Mouse (Mus musculus) liver, adult 2 months (tissue): ENCODE measurements at regions not wholly inside any gene's neighbourhood (a gene's known extent, or its start where the extent isn't known, plus 50 kb on each side); places are given as distances from the start of the nearest gene placed in this dataset.

ENCODE experiments used
- DNase-seq: peaks from one replicate; pipeline ENCODE4 v3.0.0-alpha.2; 2011; ENCODE audit warnings: low read depth, low spot score; ENCODE audit errors: extremely low read depth
- H3K27ac ChIP-seq: fragments of 200-500 bp; replicated peaks from 2 replicates; pipeline ENCODE4 v1.5.1; 2012; ENCODE audit warnings: low read depth, mild to moderate bottlenecking, control low read depth, inconsistent platforms, low read length; ENCODE audit not compliant: insufficient read depth
- H3K27me3 ChIP-seq: fragments of 200-500 bp; 2 replicates; pipeline ENCODE4 v1.6.1; 2012; ENCODE audit warnings: mild to moderate bottlenecking, moderate library complexity, low read length, inconsistent platforms; ENCODE audit not compliant: control insufficient read depth, insufficient read depth
- H3K36me3 ChIP-seq: fragments of 200-500 bp; 2 replicates; pipeline ENCODE4 v1.6.1; 2012; ENCODE audit warnings: low read length, inconsistent platforms; ENCODE audit not compliant: control insufficient read depth, insufficient read depth
- H3K4me1 ChIP-seq: fragments of 200-500 bp; 2 replicates; pipeline ENCODE4 v1.6.1; 2011; ENCODE audit warnings: low read length; ENCODE audit not compliant: control insufficient read depth, insufficient read depth
- H3K4me3 ChIP-seq: fragments of 200-500 bp; 2 replicates; pipeline ENCODE4 v1.5.1; 2011; ENCODE audit warnings: low read depth, mild to moderate bottlenecking, control low read depth, low read length, moderate library complexity; ENCODE audit not compliant: insufficient read depth
- H3K79me2 ChIP-seq: fragments of 200-500 bp; 2 replicates; pipeline ENCODE4 v1.6.1; 2012; ENCODE audit warnings: inconsistent platforms, mild to moderate bottlenecking, low read length, moderate library complexity; ENCODE audit not compliant: control insufficient read depth, insufficient read depth
- H3K9ac ChIP-seq: fragments of 200-500 bp; 2 replicates; pipeline ENCODE4 v1.6.1; 2012; ENCODE audit warnings: low read depth, mild to moderate bottlenecking, control low read depth, inconsistent platforms, low read length
- CTCF ChIP-seq: fragments of 200-500 bp; IDR thresholded peaks from 2 replicates; pipeline ENCODE4 v1.5.1; 2011; ENCODE audit warnings: low read depth, low read length, control low read depth
- POLR2A ChIP-seq: fragments of 200-500 bp; IDR thresholded peaks from 2 replicates; pipeline ENCODE4 v1.6.1; 2011; ENCODE audit warnings: low read length, control low read depth; ENCODE audit not compliant: insufficient read depth; ENCODE audit errors: extremely low read depth
- WGBS: fragments of 180-500 bp; shearing (Covaris S2); methylation state at CpG from one replicate; pipeline ENCODE4 v1.1.7; 2018; 5-methylcytosine and 5-hydroxymethylcytosine counted together

DNA sequence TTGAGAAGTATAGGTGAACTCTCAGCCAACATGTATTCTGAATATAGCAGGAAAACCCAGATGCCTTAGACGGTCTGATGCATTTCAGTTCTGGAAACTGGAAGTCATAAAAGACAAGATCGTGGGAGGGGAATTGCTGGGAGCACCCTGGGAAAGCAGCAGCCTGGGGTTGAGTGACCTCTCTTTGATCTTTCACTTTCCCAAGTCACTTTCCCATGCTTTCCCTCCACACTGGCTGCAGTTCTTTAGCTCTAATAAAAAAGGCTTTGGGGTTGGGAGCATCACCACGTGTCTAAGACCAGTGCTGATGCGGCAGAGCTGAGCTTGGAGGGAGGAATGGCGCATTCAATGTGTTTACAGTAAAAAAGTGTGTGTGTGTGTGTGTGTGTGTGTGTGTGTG, 91.2 kb upstream of the Arhgap32 start:
- Histone ChIP-seq H3K4me1 (peaks cover 5% of the 10 kb centered on the region), H3K27me3 (no peaks in the 10 kb centered on the region), H3K79me2 (no peaks in the 10 kb centered on the region), H3K27ac (0 out of 2 replicates have a peak overlapping the region, but pooled peaks have one; percentile 8), H3K36me3 (no peaks in the 10 kb centered on the region), H3K4me3 (no peak overlapping the region), H3K9ac (no peak overlapping the region)
- TF ChIP-seq CTCF (no peak), POLR2A (no peak)
- DNase-seq = no peak
- WGBS = 60% methylated on average over 5 of the region's 5 CpGs

DNA sequence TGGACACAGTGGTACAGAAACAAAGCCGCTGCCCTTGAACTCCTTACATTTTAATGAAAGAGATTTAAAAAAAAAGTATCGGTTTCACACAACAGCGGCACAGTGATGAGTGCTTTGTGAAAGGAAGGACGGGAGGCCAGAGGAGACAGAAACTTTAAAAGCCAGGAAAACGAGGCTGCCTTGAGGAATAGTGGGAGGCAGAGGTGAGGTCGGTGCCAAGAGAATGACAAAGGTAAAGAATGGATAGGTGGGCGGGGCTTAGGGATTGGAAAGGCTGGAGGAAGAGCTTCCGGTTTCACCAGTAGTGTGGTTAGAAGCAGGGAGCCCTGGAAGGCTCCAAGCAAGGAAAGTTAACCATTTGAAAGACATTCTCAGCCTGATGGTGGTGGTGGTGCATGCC, 88.0 kb upstream of the Arhgap32 start:
- Histone ChIP-seq H3K27me3 (no peaks in the 10 kb centered on the region), H3K79me2 (peaks cover 5% of the 10 kb centered on the region; the same call in 1 of the 2 replicates), H3K4me1 (peaks cover 3% of the 10 kb centered on the region), H3K36me3 (no peaks in the 10 kb centered on the region), H3K27ac (0 out of 2 replicates have a peak overlapping the region, but pooled peaks have one; percentile 15), H3K4me3 (no peak overlapping the region), H3K9ac (no peak overlapping the region)
- no peak for TF ChIP-seq POLR2A
- TF ChIP-seq CTCF = no peak
- WGBS = 56% methylated on average over 8 of the region's 8 CpGs
- DNase-seq = no peak

DNA sequence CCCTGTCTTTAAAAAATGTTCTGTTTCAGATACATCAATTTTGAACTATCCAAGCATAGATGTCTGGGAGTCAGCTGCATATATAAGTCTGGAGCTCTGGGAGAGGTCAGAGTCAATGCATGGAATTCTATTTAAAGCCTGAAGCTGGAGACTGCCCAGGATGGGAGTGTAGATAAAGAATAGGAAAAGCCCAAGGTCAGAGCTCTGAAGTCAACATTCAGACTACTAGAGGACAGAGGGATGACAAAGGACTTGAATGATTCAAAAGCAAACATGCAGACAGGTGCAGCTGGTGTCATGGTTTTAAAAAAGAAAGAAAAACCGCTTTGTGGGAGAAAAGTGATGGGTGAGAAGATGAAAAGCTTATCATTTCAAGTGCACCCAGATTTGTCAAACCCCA, 86.9 kb upstream of the Arhgap32 start:
- no peak for TF ChIP-seq POLR2A
- TF ChIP-seq CTCF = no peak
- H3K4me3 ChIP-seq = no peak overlapping the region
- H3K27ac ChIP-seq = no peak overlapping the region
- no peaks in the 10 kb centered on the region for H3K36me3 ChIP-seq
- H3K9ac ChIP-seq = no peak overlapping the region
- no peaks in the 10 kb centered on the region for H3K27me3 ChIP-seq
- DNase-seq = no peak
- 92% methylated on average over 1 of the region's 1 CpGs for WGBS
- peaks cover 8% of the 10 kb centered on the region; the same call in 1 of the 2 replicates for H3K79me2 ChIP-seq
- peaks cover 7% of the 10 kb centered on the region for H3K4me1 ChIP-seq

DNA sequence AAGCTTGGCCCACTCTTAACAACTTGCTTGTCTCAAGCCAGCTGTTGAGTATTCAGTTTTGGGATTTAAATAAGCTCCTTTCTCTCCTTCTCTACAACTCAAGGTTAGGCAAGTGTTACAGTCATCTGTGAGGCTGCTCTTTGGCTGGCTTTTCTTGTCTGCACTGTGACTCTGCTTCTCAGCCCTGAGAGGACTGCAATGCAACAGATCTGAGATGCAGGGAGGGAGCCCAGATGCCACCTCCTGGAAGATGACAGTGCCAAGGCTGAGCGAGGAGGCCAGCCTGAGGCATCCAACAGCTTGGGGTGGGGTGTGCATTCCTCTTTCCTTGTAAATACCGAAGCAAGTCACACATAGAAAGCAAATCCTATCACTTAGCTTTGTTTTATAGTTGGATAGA, 86.2 kb upstream of the Arhgap32 start:
- Histone ChIP-seq H3K79me2 (peaks cover 11% of the 10 kb centered on the region; the same call in 1 of the 2 replicates), H3K27ac (no peak overlapping the region), H3K9ac (no peak overlapping the region), H3K4me1 (peaks cover 9% of the 10 kb centered on the region), H3K36me3 (no peaks in the 10 kb centered on the region), H3K4me3 (no peak overlapping the region), H3K27me3 (no peaks in the 10 kb centered on the region)
- DNase-seq = no peak
- WGBS = 68% methylated on average over 2 of the region's 2 CpGs
- no peak for TF ChIP-seq CTCF
- TF ChIP-seq POLR2A = no peak

DNA sequence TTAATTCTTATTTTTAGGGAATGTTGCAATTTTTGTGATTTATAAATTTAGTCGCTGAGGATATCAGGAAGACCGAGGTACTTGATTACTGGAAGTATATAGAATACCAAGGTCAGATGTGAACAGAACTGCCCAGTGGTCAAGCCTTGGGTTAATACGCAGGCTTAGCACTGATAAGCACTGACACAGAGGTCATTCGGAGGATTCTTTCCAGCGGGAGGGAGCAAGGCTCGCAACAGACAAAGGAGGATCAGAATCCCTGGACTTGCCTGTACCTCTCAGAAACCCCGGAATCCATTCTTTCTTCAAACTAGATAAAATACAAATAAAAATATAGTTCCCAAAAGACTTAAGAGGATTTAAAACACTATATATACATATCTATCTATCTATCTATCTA, 85.7 kb upstream of the Arhgap32 start:
- Histone ChIP-seq H3K27ac (no peak overlapping the region), H3K4me1 (peaks cover 9% of the 10 kb centered on the region), H3K27me3 (no peaks in the 10 kb centered on the region), H3K36me3 (no peaks in the 10 kb centered on the region), H3K4me3 (no peak overlapping the region), H3K79me2 (peaks cover 11% of the 10 kb centered on the region; the same call in 1 of the 2 replicates), H3K9ac (no peak overlapping the region)
- WGBS = 82% methylated on average over 7 of the region's 7 CpGs
- TF ChIP-seq CTCF (no peak), POLR2A (no peak)
- no peak for DNase-seq

DNA sequence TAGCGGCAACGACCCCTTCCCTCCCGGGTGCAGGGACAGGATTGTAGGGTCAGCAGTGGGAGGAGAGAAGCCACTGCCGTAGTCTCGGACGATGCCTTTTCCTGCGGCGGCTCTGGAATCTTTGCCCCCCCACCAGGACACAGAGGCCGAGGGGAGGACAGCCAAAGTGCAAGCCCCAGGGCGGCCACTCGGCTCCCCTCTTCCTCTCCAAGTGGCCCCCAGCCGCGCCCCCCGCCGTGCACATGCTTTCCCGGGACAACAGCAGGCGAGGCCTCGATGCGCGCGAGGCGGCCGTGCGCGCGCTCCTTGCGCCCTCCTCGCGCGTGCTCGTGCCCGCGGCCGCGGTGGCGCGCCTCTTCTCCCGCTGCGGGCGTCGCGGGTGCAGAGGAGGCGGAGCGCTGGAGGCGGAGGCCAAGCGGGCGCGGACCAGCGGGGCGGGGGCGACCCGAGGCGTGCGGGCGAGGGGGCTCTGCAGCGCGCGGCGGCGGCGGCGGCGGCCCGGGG, 83.9 kb upstream of the Arhgap32 start:
- Histone ChIP-seq H3K9ac (peak overlapping the region; percentile 95), H3K27me3 (no peaks in the 10 kb centered on the region), H3K27ac (peak overlapping the region; percentile 62), H3K79me2 (peaks cover 19% of the 10 kb centered on the region; the same call in 1 of the 2 replicates), H3K4me3 (peak overlapping the region; percentile 89), H3K36me3 (no peaks in the 10 kb centered on the region), H3K4me1 (peaks cover 9% of the 10 kb centered on the region)
- 0 out of 2 replicates have a peak, but pooled peaks have one; percentile 28 for TF ChIP-seq POLR2A
- no peak for TF ChIP-seq CTCF
- no peak for DNase-seq
- under 1% methylated on average over 60 of the region's 64 CpGs for WGBS
